Mouse (Mus musculus) inflammation-experienced regulatory T-cells, adult 6 months (primary cell): Measurements from ENCODE around the gene Zc3h7b. TPM values are rescaled to one million over a fixed set of nuclear protein-coding genes. Genes with fewer than 3 reads are reported as not detected.

Source experiments
- ATAC-seq: one replicate; pipeline ENCODE4 v1.8.0; 2017
- polyA plus RNA-seq, 3 experiments: library from polyadenylated mRNA; unstranded; fragments of 100-300 nt; shearing (Covaris generic); gene quantifications; one replicate each; pipeline ENCODE4 v1.2.1; 2017

Zc3h7b gene
- polyA plus RNA-seq, 3 experiments from 2014 or later: 4.3 to 8.1 (median 5.7) TPM

DNA sequence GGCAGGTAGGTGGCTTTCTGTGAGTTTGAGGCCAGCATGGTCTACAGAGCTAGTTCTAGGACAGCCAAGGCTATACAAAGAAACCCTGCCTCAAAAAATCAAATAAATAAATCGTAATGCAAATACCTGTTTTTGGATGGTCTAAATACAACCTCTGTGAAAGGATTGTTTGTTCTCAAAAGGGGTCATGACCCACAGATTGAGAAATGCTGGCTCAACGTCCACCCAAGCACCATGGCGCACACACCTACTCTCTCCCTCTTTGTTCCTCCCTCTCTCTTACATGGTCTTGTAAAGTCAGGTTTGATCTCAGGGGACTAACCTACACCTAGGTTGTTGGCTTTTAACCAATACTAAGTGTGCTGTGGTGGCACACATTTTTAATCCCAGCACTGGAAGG lies 77.8 kb downstream of the Zc3h7b start:
- no peak for ATAC-seq

DNA sequence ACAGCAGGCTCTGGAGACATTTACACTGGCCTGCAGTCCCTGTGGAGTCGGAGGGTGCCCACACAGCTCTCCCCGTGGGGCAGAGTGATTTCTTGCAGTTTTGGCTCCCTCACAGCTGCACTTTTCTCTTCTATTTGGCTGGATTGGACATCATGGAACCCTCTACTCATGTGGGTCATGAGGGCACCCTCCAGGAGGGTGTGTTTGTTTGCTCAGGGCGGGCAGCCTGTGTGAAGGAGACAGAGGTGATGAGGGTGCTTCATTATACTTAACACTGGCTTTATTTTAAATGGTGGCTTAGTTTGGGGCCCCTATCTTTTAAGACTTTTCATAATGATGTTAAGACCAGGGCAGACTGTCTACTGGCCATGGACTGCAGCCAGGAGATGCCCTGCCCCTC lies 80.0 kb downstream of the Zc3h7b start:
- no peak for ATAC-seq

DNA sequence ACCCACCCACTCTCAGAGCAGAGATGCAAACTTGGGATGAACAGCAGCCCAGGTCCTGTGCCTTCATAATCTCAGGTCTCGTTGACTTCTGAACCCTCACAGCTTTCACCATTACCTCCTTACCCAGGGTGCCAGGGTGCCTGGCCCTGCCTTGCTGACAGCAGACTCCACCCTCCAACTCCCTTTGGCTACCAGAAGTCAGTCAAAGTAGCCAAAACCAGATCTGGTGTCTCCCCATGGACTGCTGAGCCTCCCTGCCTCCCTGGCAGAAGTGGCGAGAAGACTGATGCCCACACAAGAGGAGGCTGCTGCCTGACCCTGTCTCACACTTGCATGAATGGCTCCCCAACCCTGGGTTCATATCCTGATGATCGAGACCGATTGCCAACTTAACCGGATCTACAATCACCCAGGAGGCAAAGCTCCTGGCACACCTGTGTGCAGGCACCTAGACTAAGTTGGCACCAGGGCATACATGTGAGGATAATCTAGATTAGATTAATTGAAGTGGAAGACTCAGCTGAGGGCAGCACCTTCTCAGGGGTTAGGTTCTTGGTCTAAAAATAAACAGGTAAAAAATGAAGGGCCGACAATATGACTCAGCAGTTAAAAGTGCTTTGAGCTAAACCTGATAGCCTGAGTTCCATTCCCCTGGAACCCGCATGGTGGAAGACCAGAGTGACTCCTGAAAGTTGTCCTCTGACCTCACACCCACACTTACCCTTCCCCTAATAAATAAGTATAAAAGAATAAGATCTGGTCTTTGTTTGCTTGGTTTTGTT lies 83.8 kb downstream of the Zc3h7b start:
- ATAC-seq: no peak

DNA sequence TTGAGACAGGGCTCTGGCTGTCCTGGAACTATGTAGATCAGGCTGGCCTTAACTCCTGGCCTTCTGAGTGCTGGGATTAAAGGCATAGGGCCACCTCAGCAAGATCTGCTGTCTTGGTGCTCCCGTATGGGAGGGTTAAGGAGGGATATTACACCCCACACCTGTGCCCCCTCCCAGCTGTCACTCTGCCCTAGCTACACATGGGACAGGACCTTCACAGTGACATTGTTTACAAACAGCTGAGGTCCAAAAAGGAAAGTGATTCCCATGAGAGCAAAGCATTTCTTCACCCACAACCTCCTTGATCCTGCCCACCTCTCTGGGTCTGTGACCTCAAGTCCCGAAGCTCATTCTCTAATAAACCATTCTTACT lies 84.3 kb downstream of the Zc3h7b start:
- no peak for ATAC-seq

DNA sequence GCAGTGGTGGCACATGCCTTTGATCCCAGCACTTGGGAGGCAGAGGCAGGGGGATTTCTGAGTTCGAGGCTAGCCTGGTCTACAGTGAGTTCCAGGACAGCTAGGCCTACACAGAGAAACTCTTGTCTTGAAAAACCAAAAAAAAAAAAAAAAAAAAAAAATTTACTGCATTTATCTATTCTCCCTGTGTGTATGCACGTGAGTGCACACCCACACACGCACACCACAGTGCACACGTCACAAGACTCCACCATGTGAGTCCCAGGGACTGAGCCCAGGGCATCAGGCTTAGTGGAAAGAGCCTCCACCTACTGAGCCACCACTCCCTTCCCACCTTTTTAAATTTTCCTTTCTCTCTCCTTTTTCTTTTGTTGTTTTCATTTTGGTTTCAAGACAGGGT lies 85.7 kb downstream of the Zc3h7b start:
- no peak for ATAC-seq

DNA sequence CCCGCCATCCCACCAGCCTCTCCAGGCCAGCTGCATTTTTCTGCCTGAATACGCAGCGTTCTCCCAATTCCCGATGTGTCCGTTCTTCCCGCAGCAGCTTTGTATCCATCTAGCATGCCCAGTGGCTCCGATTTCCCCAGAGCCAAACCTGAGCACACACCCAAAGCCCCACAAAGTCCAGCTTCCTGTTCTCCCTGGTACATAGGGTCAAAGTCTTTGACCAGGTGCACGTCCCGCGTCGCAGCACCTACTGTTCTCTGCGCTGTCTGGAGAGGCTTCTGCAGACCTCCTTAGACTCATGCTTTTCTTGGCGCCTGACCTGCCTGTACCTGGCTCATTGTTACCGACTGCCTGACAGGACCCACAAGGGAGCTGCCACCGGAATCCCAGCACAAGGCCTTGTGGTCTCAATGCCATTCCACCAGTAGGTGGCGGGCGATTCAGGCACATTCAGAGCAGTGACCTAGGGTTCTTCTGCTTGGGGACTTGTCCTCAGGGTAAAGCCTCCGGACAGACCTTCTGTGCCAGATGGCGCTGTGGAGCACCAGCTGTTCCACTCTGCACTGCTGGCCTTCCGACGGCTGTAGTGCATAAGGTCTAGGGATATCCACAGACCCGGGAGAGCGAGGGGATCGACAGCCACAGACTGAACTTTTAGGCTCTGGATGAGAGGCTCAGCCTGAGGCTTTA lies 86.4 kb downstream of the Zc3h7b start:
- ATAC-seq: peak; percentile 90

DNA sequence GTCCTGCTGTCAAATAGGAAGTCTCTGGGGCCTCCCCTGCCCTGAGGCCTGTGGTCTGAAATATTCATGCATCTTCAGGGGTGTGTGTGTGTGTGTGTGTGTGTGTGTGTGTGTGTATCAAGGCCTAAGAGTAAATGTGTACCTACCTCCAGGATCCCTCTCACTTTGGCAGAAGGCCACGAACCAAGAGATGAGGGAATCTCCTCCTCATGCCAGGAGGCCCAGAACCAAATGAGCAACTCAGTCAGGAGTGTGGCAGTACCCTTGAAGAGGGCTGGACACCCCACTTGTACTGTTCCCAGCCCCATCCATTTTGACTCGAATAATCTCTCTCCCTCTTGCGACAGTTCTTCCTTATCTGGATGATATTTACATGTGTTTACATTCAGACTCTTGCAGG lies 87.4 kb downstream of the Zc3h7b start:
- ATAC-seq: no peak

DNA sequence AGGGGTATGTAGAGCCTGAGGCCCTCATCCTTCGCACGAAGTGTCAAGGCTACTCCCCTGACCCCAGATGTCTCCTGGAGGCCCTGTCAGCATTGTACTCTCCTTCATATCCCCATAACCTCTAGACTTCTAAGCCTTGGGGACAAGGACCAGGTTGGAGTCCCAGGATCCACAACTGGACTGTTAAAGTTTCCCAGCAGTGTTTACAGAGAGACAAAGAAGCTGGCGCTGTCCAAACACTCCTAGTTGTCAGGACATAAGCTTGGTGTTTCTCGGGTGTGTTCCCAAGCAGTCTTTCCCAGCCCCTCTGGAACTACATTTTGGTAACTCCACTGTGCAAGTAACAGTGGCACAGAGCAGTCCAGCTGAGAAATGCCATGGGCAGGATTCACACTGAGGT lies 88.6 kb downstream of the Zc3h7b start:
- no peak for ATAC-seq

DNA sequence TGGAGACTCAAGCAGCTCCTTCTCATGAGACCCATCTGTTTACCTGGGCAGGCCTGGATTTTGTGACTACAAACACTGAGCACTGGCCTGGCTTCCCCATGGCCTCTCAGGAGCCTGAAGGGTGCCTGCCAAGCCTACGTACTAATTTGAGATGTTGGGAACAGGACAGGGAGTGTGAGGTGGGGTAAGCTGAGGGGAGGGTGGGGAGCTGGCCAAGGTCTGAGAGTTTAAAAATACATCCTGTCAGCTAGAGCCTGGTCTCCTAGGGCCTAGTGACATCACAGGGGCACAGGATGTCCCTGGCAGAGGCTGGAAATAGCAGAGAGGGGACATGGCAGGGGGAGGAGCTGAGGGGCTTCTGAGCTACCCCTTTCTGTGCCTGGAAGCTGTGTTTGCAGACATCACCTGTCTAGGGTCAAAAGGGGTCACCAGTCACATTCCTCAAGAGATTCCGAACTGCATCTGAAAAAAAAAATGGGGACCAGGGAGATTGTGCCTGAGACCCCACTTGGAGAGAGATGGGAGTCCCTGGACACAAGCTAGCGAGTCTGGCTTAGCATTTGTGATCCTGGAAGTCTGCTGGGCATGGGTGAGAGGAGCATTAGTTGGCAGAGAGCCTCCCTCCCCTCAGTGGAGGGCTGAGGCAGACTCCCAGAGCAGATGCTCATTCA lies 89.4 kb downstream of the Zc3h7b start:
- ATAC-seq: no peak

DNA sequence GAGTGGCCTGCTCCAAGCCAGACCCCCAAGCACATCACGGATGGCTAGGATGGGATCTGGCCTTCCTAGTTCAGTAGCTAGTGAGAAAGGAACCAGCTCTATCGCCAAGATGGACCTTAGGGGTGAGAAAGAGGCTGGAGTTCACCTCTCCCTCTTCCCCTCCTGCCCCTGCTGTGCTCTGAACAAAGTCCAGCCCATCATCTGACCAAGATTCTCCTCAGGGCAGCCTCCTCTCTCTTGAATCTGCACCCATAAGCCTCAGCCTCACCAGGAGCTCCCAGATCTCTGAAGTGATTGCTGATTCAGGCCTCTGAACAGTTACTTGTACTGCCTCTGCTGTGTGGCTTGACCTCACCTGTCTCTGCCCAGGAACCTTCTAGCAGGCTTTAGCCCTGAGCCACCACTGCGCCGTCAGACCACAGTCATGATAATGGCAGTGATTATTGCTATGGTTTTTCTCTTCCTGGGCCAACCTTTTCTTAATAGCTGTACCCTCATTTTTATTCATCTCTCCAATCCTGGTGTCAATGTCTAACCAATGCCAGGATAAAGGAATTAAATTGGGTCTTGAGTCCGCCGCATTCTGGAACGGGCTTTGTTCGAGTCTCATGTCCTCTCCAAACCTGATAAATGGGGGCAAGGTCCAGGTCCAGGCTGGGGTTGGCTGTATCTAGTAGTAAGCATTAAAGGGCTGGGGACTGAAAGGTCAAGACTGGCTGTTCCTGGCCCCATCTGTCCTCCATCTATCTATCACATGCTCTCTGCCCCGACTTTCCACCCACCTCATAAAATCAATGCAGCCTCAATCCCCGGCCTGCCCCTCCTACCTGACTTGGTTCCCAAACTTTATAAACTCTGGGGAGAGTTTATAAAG lies 90.4 kb downstream of the Zc3h7b start:
- no peak for ATAC-seq

DNA sequence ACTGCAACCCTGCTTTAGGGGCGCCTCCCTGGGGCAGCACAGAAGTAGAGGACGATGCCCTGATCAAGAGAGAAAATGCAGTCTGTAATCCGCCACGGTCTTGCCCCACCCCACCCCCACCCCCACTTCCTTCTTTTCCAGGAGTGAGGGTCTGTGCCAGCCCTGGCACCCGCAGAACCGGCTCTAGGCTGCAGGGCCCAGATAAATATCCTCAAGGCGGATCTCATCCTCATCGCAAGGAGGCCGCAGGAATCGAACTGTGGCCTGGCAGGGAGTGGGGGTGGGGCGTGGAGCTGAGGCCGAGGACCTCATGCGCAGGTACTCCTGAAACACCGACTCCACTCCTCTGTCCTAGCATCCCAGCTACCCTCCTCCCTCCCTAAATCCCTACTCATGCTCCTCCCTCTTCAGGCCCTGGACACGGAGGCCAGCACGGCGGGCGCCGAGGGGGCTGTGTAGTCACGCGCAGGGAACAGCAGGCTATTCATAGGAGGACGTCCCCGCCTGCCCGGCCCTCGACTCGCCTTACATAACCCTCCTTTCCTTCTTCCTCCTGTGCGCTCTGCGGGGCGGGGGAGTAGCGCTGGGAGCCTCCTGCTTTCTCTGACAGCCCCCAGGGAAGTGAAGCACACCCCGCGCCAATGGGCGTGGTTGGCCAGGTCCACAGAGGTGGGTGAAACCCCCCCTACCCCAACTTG lies 91.4 kb downstream of the Zc3h7b start:
- ATAC-seq: no peak

DNA sequence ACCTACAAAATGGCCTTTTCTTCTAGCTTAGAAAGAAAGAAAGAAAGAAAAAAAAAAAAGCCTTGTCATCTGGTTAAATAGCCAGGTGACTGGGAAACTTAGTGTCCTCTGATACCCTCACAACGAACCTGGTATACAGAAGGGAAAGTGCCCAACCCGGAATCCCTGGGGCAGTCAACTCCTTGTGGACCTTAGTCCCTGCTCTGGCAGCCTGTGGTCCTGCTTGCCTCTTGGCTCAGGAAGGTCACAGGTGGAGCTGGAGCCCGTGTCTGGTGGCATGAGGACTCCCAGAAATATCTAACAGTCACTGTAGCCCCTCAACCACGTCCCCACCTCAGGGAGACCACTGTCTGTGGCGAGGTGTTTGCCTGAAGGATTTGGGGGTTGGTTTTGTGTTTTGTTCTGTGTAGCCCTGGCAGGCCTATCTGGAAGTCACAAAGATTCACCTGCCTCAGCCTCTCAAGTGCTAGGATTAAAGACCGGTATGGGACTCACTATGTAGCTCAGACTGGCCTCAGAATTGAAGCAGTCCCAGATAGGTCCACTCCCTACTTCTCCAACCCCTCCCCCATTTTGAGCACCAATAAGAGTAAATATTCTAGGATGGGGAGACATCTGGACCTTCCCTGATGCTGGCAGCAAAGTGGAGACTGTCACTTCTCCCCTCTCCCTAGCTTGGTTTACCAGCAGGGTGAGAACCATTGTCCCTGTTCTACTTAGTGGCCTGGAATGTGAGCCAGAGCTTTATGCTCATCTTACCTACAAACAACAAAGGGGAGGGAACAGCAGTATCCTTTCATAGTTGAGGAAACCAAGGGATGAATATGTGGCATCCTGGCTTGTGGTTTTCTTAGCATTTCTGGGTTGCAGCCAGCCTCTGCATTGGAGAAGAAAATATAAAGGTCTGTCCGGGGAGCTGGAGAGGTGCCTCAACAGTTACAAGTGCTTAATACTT lies 92.4 kb downstream of the Zc3h7b start:
- no peak for ATAC-seq

DNA sequence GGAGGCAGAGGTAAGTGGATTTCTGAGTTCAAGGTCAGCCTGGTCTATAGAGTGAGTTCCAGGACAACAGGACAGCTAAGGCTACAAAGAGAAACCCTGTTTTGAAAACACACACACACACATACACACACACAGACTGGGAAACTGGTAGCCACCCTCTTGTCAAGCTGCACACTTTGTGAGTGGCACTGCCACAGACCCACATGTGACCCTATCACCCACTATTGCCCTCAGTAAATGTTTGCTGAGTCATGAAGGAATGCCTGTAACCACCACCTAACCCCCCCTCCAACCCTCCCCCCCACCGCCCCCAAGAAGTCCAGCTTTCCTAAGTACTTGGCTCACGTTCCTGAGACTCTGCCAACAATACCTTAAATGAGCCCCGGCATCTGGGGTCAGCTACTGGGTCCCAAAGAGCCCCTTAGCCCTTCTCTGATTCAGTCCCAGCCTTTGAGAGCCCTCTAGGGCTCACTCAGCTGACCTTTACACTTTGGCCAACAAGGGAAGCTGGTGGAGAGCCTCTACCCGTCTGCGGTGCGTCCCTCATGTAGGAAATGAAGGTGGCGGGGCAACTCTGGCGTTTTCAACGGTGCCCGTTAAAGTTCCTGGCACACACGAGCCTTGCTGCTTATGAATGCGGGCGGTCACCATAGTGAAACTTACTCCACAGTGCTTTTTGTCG lies 93.8 kb downstream of the Zc3h7b start:
- no peak for ATAC-seq

DNA sequence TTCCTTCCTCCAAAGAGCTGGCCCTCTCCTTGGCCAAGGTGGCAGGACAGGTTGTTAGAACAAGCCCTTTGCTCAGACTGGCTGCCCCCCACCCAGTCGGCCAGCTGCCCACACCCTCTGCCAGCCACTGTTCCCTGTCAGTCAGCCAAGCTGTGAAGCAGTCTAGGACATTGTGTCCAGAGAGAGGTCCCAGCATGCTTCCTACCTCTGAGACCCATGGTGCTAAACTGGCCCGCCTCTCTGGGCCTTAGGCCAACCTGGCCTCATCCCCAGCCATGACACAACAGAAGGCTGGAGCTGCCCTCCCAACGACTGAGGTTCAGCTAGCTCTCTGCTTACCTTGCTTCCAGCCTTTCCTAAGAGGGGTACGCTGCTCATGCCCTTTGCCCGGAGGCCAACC lies 94.8 kb downstream of the Zc3h7b start:
- ATAC-seq: no peak

DNA sequence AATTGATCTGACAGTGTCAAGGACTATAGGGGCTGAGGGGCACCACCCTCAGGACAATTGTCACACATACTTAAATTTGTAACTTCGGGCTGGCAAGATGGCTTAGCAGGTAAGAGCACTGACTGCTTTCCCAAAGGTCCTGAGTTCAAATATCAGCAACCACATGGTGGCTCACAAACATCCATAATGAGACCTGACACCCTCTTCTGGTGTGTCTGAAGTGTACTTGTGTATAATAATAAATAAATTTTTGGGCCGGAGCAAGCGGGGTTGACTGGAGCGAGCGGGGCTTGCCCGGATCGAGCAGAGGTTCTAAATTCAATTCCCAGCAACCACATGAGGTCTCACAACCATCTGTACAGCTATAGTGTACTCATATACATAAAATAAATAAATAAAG lies 95.4 kb downstream of the Zc3h7b start:
- ATAC-seq: no peak

DNA sequence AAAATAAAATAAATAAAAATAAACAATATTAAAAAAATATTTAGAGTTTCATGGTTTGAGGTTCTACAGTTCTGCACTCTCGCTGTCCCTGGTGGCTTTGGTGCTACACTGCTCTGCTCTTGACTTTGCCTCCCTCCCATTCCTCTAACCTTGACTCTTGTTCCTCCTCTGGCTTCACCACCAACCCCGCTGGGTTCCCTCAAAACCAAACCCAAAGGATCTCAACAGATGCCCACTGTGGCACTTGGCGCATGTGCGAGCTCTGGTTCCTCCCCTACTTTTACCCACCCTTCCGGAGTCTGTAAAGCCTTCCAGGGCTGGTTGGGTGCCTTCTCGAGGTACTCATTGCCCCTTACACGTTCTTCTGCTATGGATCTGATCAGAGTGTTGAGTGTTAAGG lies 97.4 kb downstream of the Zc3h7b start:
- no peak for ATAC-seq

DNA sequence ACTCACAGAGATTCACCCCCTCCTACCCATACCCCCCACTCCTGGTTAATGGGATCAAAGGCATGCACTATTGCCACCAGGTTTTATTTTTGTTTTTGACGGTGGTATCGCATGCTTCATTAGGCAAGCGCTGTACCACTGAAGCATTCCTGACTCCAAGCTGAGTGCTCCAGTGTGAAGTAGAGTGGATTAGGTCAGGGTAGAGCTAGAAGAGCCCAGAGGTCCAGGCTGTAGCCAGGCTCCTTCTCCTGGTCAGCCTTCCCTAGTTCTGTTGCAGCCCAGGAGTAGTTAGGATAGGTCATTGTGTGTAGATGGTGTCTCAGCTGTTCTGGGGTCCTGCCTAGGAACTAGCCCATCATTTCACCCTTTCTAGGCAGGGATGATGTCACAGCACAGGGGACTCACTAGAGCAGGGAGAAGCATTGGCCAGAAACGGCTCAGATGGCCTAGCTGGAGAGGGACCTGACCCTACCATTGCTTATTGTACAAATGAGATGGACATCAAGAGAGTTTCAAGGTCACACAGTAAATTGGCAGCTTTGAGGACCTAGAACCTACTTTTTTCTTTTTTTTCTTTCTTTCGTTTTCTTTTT lies 100.3 kb downstream of the Zc3h7b start:
- no peak for ATAC-seq

DNA sequence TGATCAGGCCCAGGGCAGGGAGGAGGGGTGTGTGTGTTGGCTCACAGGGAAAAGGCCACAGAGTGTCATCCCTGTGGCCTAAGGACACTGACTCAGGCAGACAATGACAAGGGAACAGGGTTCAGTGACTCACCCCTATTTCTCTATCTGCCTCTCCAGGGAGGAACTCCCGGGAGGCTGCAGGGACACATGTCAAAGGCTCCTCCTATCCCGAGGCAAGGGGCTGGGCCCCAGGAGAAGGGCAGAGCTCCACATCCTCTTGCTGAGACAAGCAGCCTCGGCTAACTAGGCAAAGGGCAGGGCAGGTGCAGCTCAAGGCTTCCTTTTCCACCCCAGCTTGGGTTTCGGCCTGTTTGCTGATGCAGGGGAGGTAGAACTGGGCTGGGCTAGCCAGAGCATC lies 100.9 kb downstream of the Zc3h7b start:
- no peak for ATAC-seq
